Mouse (Mus musculus): ENCODE data around the gene Gdf3. TPM values are rescaled to one million over a fixed set of nuclear protein-coding genes. Genes with fewer than 3 reads are reported as not detected.
"Not testable (repeated sequence)": the region's sequence is repeated elsewhere in the genome, so short reads cannot be mapped to it uniquely, and the experiment has no call there.

The Gdf3 gene
- total RNA-seq, 1 experiment from 2014 or later: 5.6 TPM

- no peak for ATAC-seq (replicated peaks; ENCODE audit: low read depth, poor library complexity, severe bottlenecking)
Measured at GRCm38 (mm10) chr6:122607700-122608099, 2.2 kb downstream of the Gdf3 start.

- no peak for ATAC-seq (replicated peaks; ENCODE audit: low read depth, poor library complexity, severe bottlenecking)
Measured at GRCm38 (mm10) chr6:122606661-122607060, 3.2 kb downstream of the Gdf3 start.

GRCm38 (mm10) chr6:122605483-122605882 lies 4.4 kb downstream of the Gdf3 start:
- no peak for ATAC-seq (replicated peaks; ENCODE audit: low read depth, poor library complexity, severe bottlenecking)

- peak; percentile 26; the same call in 1 of the 2 replicates for ATAC-seq (replicated peaks; ENCODE audit: low read depth, poor library complexity, severe bottlenecking)
Measured at GRCm38 (mm10) chr6:122604260-122604659, 5.6 kb downstream of the Gdf3 start.

GRCm38 (mm10) chr6:122602992-122603322 lies 6.9 kb downstream of the Gdf3 start:
- ATAC-seq (replicated peaks; ENCODE audit: low read depth, poor library complexity, severe bottlenecking): peak; percentile 15; the same call in 1 of the 2 replicates

GRCm38 (mm10) chr6:122602242-122602991 lies 7.5 kb downstream of the Gdf3 start, which contains the start of gene Apobec1:
TSS of gene Apobec1 (minus strand) at chr6:122602444.
- ATAC-seq (replicated peaks; ENCODE audit: low read depth, poor library complexity, severe bottlenecking): peak; percentile 89

GRCm38 (mm10) chr6:122601615-122602014 lies 8.3 kb downstream of the Gdf3 start:
- ATAC-seq (replicated peaks; ENCODE audit: low read depth, poor library complexity, severe bottlenecking): no peak

- ATAC-seq (replicated peaks; ENCODE audit: low read depth, poor library complexity, severe bottlenecking): no peak
Measured at GRCm38 (mm10) chr6:122601031-122601430, 8.9 kb downstream of the Gdf3 start.

GRCm38 (mm10) chr6:122600066-122600646 lies 9.7 kb downstream of the Gdf3 start:
- no peak for ATAC-seq (replicated peaks; ENCODE audit: low read depth, poor library complexity, severe bottlenecking)

GRCm38 (mm10) chr6:122599054-122599737 lies 10.7 kb downstream of the Gdf3 start:
- no peak for ATAC-seq (replicated peaks; ENCODE audit: low read depth, poor library complexity, severe bottlenecking)

- ATAC-seq (replicated peaks; ENCODE audit: low read depth, poor library complexity, severe bottlenecking): no peak
Measured at GRCm38 (mm10) chr6:122598436-122598835, 11.5 kb downstream of the Gdf3 start.

GRCm38 (mm10) chr6:122598014-122598413 lies 11.9 kb downstream of the Gdf3 start:
- no peak for ATAC-seq (replicated peaks; ENCODE audit: low read depth, poor library complexity, severe bottlenecking)

GRCm38 (mm10) chr6:122596608-122597007 lies 13.3 kb downstream of the Gdf3 start:
- ATAC-seq (replicated peaks; ENCODE audit: low read depth, poor library complexity, severe bottlenecking): no peak

- ATAC-seq (replicated peaks; ENCODE audit: low read depth, poor library complexity, severe bottlenecking): peak; percentile 73
Measured at GRCm38 (mm10) chr6:122595637-122596036, 14.2 kb downstream of the Gdf3 start.

- ATAC-seq (replicated peaks; ENCODE audit: low read depth, poor library complexity, severe bottlenecking): 0 out of 2 replicates have a peak, but pooled peaks have one; percentile 31
Measured at GRCm38 (mm10) chr6:122592905-122593304, 17.0 kb downstream of the Gdf3 start.

- ATAC-seq (replicated peaks; ENCODE audit: low read depth, poor library complexity, severe bottlenecking): no peak
Measured at GRCm38 (mm10) chr6:122591027-122591758, 18.7 kb downstream of the Gdf3 start.

- no peak for ATAC-seq (replicated peaks; ENCODE audit: low read depth, poor library complexity, severe bottlenecking)
Measured at GRCm38 (mm10) chr6:122579086-122579485, 30.8 kb downstream of the Gdf3 start.

GRCm38 (mm10) chr6:122577030-122577429 lies 32.9 kb downstream of the Gdf3 start:
- no peak for ATAC-seq (replicated peaks; ENCODE audit: low read depth, poor library complexity, severe bottlenecking)

GRCm38 (mm10) chr6:122575037-122575436 lies 34.9 kb downstream of the Gdf3 start:
- not testable (repeated sequence) for ATAC-seq (replicated peaks; ENCODE audit: low read depth, poor library complexity, severe bottlenecking)

- ATAC-seq (replicated peaks; ENCODE audit: low read depth, poor library complexity, severe bottlenecking): no peak
Measured at GRCm38 (mm10) chr6:122571617-122571959, 38.3 kb downstream of the Gdf3 start.
